Mouse (Mus musculus): ENCODE data around the gene Rpp25l. TPM values are rescaled to one million over a fixed set of nuclear protein-coding genes. Genes with fewer than 3 reads are reported as not detected.
A peak's percentile ranks its signal among the peaks of the same experiment; 100 is the strongest.

The Rpp25l gene
- total and polyA plus RNA-seq, 2 experiments from 2014 or later, result 36.3 to 43.0 TPM

DNA sequence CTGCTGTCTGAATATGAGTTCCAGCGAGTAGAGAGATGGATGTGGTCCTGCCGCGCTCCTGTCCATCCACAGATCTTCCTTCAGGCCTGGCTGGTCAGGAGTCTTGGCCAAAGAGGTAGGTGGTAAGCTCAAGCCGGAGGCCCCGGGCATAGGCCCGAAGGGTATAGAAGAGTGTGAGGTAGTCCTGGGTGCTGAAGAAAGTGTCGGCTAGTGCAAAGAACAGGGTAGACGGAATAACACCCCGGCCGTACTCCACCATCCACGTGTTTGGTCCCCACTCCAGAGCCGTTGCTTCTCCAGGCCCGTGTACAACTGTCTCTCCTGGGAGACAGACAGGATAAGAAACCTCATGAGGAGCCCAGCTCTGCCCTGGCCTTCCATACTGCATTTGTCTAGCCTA is 25.9 kb upstream of the Rpp25l start:
- TF ChIP-seq CTCF (IDR thresholded peaks at IDR 0.05; ENCODE audit: low read depth), result no peak
- Histone ChIP-seq H3K36me3 (ENCODE audit: insufficient read depth) (no peaks in the 10 kb centered on the region; the same call in 1 of the 2 replicates), H3K9me3 (ENCODE audit: low read length) (no peaks in the 10 kb centered on the region), H3K27ac (ENCODE audit: low read depth, low read length) (no peak overlapping the region), H3K4me1 (ENCODE audit: insufficient read depth) (peaks cover 7% of the 10 kb centered on the region; the same call in 1 of the 2 replicates), H3K4me3 (ENCODE audit: low read depth, low read length) (no peak overlapping the region), H3K4me2 (ENCODE audit: low read depth) (peak overlapping the region; percentile 75), H3K27me3 (ENCODE audit: insufficient read depth, low read length) (no peaks in the 10 kb centered on the region), H3K9ac (no peak overlapping the region)
- DNase-seq (no peak), ATAC-seq (no peak)
- WGBS, result 93% methylated on average over 13 of the region's 13 CpGs

DNA sequence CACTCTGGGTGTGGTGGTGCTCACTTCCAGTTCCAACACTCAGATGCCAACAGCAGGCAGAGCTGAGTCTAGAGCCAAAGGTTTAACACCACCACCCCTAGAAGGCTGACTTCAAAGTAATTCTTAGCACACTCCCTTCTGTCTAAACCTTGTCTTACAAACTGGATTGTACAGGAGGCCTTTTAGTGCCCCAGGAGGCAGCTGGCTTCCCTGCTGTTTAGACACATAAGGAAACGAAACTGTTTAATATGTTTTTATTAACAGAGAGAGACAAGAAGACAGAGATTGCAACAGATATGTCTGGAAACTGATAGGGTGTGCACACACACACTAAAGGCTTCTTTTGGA is 24.9 kb upstream of the Rpp25l start:
- Histone ChIP-seq H3K36me3 (ENCODE audit: insufficient read depth) (no peaks in the 10 kb centered on the region; the same call in 1 of the 2 replicates), H3K4me1 (ENCODE audit: insufficient read depth) (peaks cover 7% of the 10 kb centered on the region; the same call in 1 of the 2 replicates), H3K27ac (ENCODE audit: low read depth, low read length) (no peak overlapping the region), H3K9ac (no peak overlapping the region), H3K4me3 (ENCODE audit: low read depth, low read length) (no peak overlapping the region), H3K4me2 (ENCODE audit: low read depth) (no peak overlapping the region), H3K27me3 (ENCODE audit: insufficient read depth, low read length) (no peaks in the 10 kb centered on the region), H3K9me3 (ENCODE audit: low read length) (no peaks in the 10 kb centered on the region)
- DNase-seq (no peak), ATAC-seq (no peak)
- 61% methylated on average over 1 of the region's 1 CpGs for WGBS
- no peak for TF ChIP-seq CTCF (IDR thresholded peaks at IDR 0.05; ENCODE audit: low read depth)

DNA sequence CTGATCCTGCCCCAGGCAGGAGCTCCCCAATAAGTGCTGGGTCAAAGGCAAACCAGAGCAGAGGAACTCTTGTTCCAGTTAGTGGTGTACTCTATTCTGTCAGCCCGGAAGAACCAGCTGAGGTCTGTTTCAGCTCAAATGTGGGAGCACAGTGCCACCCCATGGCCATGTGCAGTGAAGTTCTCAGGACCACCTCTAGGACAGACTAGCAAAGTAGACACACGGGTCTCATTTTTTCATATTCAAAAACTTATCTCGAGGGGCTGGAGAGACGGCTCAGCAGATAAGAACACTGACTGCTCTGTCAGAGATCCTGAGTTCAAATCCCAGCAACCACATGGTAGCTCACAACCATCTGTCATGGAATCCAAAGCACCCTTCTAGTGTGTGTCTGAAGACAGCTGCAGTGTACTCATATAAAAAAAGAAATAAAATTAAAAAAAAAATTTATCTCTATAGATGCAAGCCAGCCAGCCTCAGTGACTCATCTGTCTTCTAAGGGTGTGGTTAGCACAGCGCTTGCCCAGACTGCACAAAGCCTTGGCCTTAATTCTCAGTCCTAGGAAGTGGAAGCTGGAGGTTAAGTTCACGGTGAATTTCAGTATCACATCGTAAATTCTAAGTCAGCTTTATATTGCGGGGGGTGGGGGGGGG is 24.4 kb upstream of the Rpp25l start:
- ATAC-seq (peak; percentile 75), DNase-seq (peak; percentile 88)
- peak; percentile 95 for TF ChIP-seq CTCF (IDR thresholded peaks at IDR 0.05; ENCODE audit: low read depth)
- Histone ChIP-seq H3K4me1 (ENCODE audit: insufficient read depth) (peaks cover 7% of the 10 kb centered on the region; the same call in 1 of the 2 replicates), H3K36me3 (ENCODE audit: insufficient read depth) (no peaks in the 10 kb centered on the region; the same call in 1 of the 2 replicates), H3K4me3 (ENCODE audit: low read depth, low read length) (no peak overlapping the region), H3K27ac (ENCODE audit: low read depth, low read length) (no peak overlapping the region), H3K9me3 (ENCODE audit: low read length) (no peaks in the 10 kb centered on the region), H3K9ac (no peak overlapping the region), H3K27me3 (ENCODE audit: insufficient read depth, low read length) (peaks cover 3% of the 10 kb centered on the region; the same call in 1 of the 2 replicates), H3K4me2 (ENCODE audit: low read depth) (no peak overlapping the region)
- 43% methylated on average over 8 of the region's 8 CpGs for WGBS

DNA sequence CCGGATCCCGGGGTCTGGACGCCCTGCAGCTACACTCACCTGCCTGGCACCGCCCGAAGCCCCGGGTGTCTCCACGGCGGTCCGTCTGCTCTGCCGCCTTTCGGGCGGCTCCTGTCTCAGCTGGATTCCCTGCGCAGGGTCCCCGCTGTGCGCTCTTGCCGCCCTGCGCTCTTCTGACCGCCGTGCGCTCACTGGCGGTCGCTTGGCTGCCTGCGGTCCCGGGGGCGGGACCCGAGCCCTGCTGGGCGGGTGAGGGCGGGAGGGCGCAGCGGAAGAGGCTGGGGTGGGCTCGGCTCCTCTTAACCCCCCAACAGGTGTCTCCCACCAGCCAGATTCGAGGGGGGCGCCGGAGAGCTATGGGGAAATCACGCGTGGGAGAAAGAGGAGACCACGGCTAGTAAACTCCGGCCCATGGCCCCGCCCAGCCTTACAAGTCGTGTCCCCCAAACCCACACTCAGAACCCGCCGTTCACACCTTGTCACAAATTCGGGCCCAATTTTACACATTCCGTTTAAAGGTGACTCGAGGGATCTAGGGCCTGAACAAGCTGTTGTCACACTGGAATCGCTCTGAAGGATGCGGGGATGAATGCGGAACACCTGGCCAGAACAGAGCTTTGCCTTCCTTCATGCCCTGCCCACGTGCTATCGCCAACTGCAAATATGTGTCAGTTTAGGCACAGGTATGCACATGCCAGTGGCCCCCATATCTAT is 17.9 kb upstream of the Rpp25l start, which contains the start of gene Arid3c:
TSS of gene Arid3c (minus strand) at position 91 of the 714 bp plus-strand sequence.
- H3K4me1 ChIP-seq (ENCODE audit: insufficient read depth), result no peaks in the 10 kb centered on the region; the same call in 1 of the 2 replicates
- H3K27ac ChIP-seq (ENCODE audit: low read depth, low read length), result no peak within 1 kb of the TSS
- H3K4me3 ChIP-seq (ENCODE audit: low read depth, low read length), result peak within 1 kb of the TSS; percentile 36
- no peak; the same call in 1 of the 2 replicates for TF ChIP-seq CTCF (IDR thresholded peaks at IDR 0.05; ENCODE audit: low read depth)
- WGBS, result 2% methylated on average over 49 of the region's 50 CpGs
- H3K4me2 ChIP-seq (ENCODE audit: low read depth), result peak within 1 kb of the TSS; percentile 69
- ATAC-seq (no peak), DNase-seq (no peak)
- H3K9me3 ChIP-seq (ENCODE audit: low read length), result no peaks in the 10 kb centered on the region
- H3K36me3 ChIP-seq (ENCODE audit: insufficient read depth), result no peaks in the 10 kb centered on the region
- H3K27me3 ChIP-seq (ENCODE audit: insufficient read depth, low read length), result peaks cover 34% of the 10 kb centered on the region
- peak within 1 kb of the TSS; percentile 43 for H3K9ac ChIP-seq

DNA sequence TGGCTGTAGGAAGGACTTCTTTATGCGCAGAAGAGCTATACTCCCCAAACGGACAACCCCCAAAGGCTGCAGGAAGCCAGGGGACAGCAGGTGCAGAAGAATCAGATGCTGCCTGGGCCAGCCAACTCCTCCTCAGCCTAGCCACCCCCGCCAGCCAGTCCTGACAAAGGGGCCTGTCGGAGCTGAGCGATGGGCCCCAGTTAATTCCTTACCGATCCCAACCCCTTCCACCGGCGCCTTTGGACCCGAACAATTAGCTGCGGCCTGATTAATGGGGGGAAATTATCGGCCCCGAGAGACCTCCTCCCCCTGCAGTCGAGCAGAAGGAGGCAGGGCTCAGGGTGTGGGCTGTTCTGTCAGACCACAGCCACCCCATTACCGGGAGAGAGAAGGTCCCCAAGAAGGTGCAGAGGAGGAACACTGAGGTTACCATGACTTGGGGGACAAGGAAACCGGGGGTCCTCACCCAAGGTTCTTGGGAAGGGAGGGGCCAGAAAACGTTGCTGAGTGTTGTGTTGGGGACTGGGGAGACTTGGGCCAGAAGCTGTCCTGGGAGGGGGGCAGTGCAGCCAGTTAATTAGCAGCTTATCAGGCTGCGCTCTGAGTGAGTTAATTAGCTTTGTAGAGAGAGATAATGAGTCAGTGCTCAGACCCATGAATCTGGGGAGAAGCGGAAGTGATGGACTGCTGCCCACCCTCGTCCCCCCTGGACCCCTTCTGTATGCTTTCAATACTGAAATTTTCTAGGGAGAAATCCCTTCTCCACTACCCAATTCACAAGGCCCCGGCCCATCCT is 13.7 kb upstream of the Rpp25l start:
- Histone ChIP-seq H3K27me3 (ENCODE audit: insufficient read depth, low read length) (peaks cover 45% of the 10 kb centered on the region), H3K27ac (ENCODE audit: low read depth, low read length) (no peak overlapping the region), H3K36me3 (ENCODE audit: insufficient read depth) (no peaks in the 10 kb centered on the region), H3K9ac (no peak overlapping the region), H3K4me1 (ENCODE audit: insufficient read depth) (peaks cover 5% of the 10 kb centered on the region; the same call in 1 of the 2 replicates), H3K4me3 (ENCODE audit: low read depth, low read length) (no peak overlapping the region), H3K9me3 (ENCODE audit: low read length) (no peaks in the 10 kb centered on the region), H3K4me2 (ENCODE audit: low read depth) (no peak overlapping the region)
- ATAC-seq (no peak), DNase-seq (no peak)
- 4% methylated on average over 20 of the region's 20 CpGs for WGBS
- TF ChIP-seq CTCF (IDR thresholded peaks at IDR 0.05; ENCODE audit: low read depth), result no peak

DNA sequence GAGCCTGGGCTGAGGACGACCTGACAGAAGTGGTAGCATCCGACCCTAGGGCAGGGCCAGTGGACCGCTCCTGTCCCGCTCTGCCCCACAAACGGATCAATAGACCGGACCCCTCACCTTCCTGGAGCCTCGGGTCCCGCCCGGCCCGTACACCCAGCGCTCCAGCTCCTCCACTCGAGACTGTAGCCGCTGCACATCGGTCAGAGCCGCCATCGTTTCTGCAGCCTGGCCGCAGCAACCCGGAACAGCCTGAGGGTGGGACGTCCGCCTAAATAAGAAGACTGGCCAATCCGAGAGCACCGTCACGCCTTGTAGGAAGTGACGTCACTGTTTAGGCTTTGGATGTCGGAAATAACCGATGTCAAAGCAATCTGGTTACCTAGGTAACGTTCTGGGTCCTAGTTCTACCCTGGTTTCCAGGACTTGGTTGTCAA is 9.6 kb upstream of the Rpp25l start, which contains the start of gene Dctn3:
TSS of gene Dctn3 (minus strand) at position 253 of the 434 bp plus-strand sequence.
- under 1% methylated on average over 27 of the region's 27 CpGs for WGBS
- peak; percentile 99 for ATAC-seq
- H3K27me3 ChIP-seq (ENCODE audit: insufficient read depth, low read length), result peaks cover 23% of the 10 kb centered on the region
- peak within 1 kb of the TSS; percentile 70 for H3K27ac ChIP-seq (ENCODE audit: low read depth, low read length)
- H3K4me3 ChIP-seq (ENCODE audit: low read depth, low read length), result peak within 1 kb of the TSS; percentile 89
- peak within 1 kb of the TSS; percentile 94 for H3K9ac ChIP-seq
- TF ChIP-seq CTCF (IDR thresholded peaks at IDR 0.05; ENCODE audit: low read depth), result no peak
- peaks cover 10% of the 10 kb centered on the region; the same call in 1 of the 2 replicates for H3K4me1 ChIP-seq (ENCODE audit: insufficient read depth)
- H3K4me2 ChIP-seq (ENCODE audit: low read depth), result peak within 1 kb of the TSS; percentile 65
- H3K9me3 ChIP-seq (ENCODE audit: low read length), result no peaks in the 10 kb centered on the region
- peak; percentile 96 for DNase-seq
- H3K36me3 ChIP-seq (ENCODE audit: insufficient read depth), result peaks cover 26% of the 10 kb centered on the region
